Mouse (Mus musculus) ES-E14 (cell line): ENCODE measurements around the gene Impg1. TPM values are rescaled to one million over a fixed set of nuclear protein-coding genes. Genes with fewer than 3 reads are reported as not detected.
"Not testable (repeated sequence)": the region's sequence is repeated elsewhere in the genome, so short reads cannot be mapped to it uniquely, and the experiment has no call there.

ENCODE experiments used
- DNase-seq: peaks from one replicate; pipeline ENCODE4 v3.0.0-alpha.2; 2013; ENCODE audit warnings: low read depth, low spot score
- H3K27ac ChIP-seq: 2 replicates; pipeline ENCODE4 v1.5.1; 2012; ENCODE audit warnings: low read depth, mild to moderate bottlenecking, low read length, moderate library complexity, mixed read lengths; ENCODE audit not compliant: poor library complexity, insufficient read depth, severe bottlenecking
- H3K36me3 ChIP-seq: 2 replicates; pipeline ENCODE4 v1.6.1; 2012; ENCODE audit warnings: mild to moderate bottlenecking, low read length, moderate library complexity, mixed read lengths; ENCODE audit not compliant: control insufficient read depth, poor library complexity, insufficient read depth, severe bottlenecking
- H3K4me1 ChIP-seq, 2 experiments: fragments of 150-350 bp in 1 of 2; sonication (generic) in 1 of 2; 2 replicates each; pipeline ENCODE4 v1.6.1; 2012; ENCODE audit warnings: low read length in 2 of 2, mild to moderate bottlenecking in 1 of 2, mixed read lengths in 1 of 2; ENCODE audit not compliant: control insufficient read depth in 2 of 2, insufficient read depth in 2 of 2, poor library complexity in 1 of 2
- H3K4me3 ChIP-seq, 2 experiments: fragments of 150-350 bp in 1 of 2; sonication (generic) in 1 of 2; 2 replicates each; pipeline ENCODE4 v1.5.1; 2012; ENCODE audit warnings: low read length in 2 of 2, low read depth in 1 of 2, mild to moderate bottlenecking in 1 of 2, mixed read lengths in 1 of 2; ENCODE audit not compliant: insufficient read depth in 1 of 2, poor library complexity in 1 of 2, severe bottlenecking in 1 of 2
- H3K9ac ChIP-seq: 2 replicates; pipeline ENCODE4 v1.6.1; 2012; ENCODE audit warnings: low read depth, mild to moderate bottlenecking, low read length, mixed read lengths; ENCODE audit not compliant: poor library complexity, insufficient read depth, severe bottlenecking
- H3K9me3 ChIP-seq: fragments of 150-350 bp; sonication (generic); 2 replicates; pipeline ENCODE4 v1.6.1; 2012; ENCODE audit warnings: low read depth, mild to moderate bottlenecking, low read length; ENCODE audit not compliant: control insufficient read depth, insufficient read depth
- CHD2 ChIP-seq: IDR thresholded peaks from 2 replicates; pipeline ENCODE4 v1.6.1; 2014; ENCODE audit warnings: mild to moderate bottlenecking, low read depth, low read length, inconsistent platforms
- HCFC1 ChIP-seq: IDR thresholded peaks from 2 replicates; pipeline ENCODE4 v1.6.1; 2012; ENCODE audit warnings: low read length, inconsistent platforms, borderline replicate concordance; ENCODE audit not compliant: insufficient read depth
- MAFK ChIP-seq: IDR thresholded peaks from 2 replicates; pipeline ENCODE4 v1.6.1; 2014; ENCODE audit warnings: mild to moderate bottlenecking, low read depth, low read length, inconsistent platforms; ENCODE audit not compliant: insufficient read depth
- ZC3H11A ChIP-seq: IDR thresholded peaks from 2 replicates; pipeline ENCODE4 v1.6.1; 2012; ENCODE audit warnings: low read depth, mild to moderate bottlenecking, inconsistent platforms, low read length, borderline replicate concordance
- ZNF384 ChIP-seq: IDR thresholded peaks from 2 replicates; pipeline ENCODE4 v1.6.1; 2012; ENCODE audit warnings: low read depth, low read length, inconsistent platforms
- in situ Hi-C, 2 experiments: fragments of 600-800 bp; cut with MboI; formaldehyde crosslinking; loops; one replicate each; pipeline ENCODE4 v1.15.1; 2025; ENCODE audit warnings: low sequenced_read_pairs in 2 of 2, inconsistent platforms in 1 of 2; ENCODE audit not compliant: unreplicated experiment in 2 of 2
- total RNA-seq: library from RNA; depleted of rRNA; stranded (reverse); fragments of 300-350 nt; gene quantifications from 2 replicates; pipeline ENCODE4 v1.2.3, GENCODE M21; 2012

Impg1 gene
- total RNA-seq, 1 experiment: not detected

- no peaks in the 10 kb centered on the region for H3K4me1 ChIP-seq
- no peaks in the 10 kb centered on the region for H3K36me3 ChIP-seq
- no peak overlapping the region for H3K9ac ChIP-seq
- in situ Hi-C loops: no loop called here
- no peak overlapping the region for H3K4me3 ChIP-seq
- H3K27ac ChIP-seq: no peak overlapping the region
- no peaks in the 10 kb centered on the region for H3K9me3 ChIP-seq
- no peak for DNase-seq
- TF ChIP-seq MAFK: no peak
- TF ChIP-seq ZC3H11A: no peak
- no peak for TF ChIP-seq HCFC1
- no peak for TF ChIP-seq CHD2
- no peak for TF ChIP-seq ZNF384
These were observed 131.8 kb downstream of the Impg1 start for GRCm38 (mm10) chr9:80333466-80333865.

DNA sequence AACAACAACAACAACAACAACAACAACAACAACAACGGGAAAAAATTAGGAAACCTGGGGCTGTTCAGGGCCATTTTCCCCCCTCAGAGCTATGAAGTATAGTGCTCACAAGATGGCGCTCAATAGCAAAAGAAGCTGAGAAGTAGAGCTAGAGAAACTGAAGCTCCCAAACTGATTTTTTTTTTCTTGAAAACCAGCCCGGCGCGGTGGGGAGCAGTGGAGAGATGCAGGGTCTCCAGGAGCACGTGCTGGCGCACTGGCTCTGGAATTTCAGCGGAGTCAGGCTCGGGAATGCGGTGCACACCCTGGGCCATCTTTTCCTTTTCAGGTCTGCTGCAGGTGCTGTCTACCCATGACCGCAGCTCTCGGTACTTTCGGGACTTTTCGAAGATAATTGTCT is 133.1 kb downstream of the Impg1 start:
- Histone ChIP-seq H3K9ac (no peak overlapping the region), H3K27ac (no peak overlapping the region), H3K36me3 (no peaks in the 10 kb centered on the region), H3K9me3 (no peaks in the 10 kb centered on the region), H3K4me1 (no peaks in the 10 kb centered on the region), H3K4me3 (no peak overlapping the region)
- DNase-seq: peak; percentile 22
- in situ Hi-C loops: no loop called here
- peak; percentile 93 for TF ChIP-seq ZNF384
- TF ChIP-seq MAFK: no peak
- TF ChIP-seq ZC3H11A: peak; percentile 49; the same call in 1 of the 2 replicates

GRCm38 (mm10) chr9:80321051-80321887 is 144.0 kb downstream of the Impg1 start:
- in situ Hi-C loops, H3K9ac ChIP-seq, H3K27ac ChIP-seq, DNase-seq, H3K9me3 ChIP-seq, H3K4me3 ChIP-seq, H3K4me1 ChIP-seq, H3K36me3 ChIP-seq: not testable (repeated sequence)

- no peak for DNase-seq
- in situ Hi-C loops: no loop called here
- no peak for TF ChIP-seq MAFK
- TF ChIP-seq HCFC1: no peak
- no peak for TF ChIP-seq CHD2
- no peak for TF ChIP-seq ZC3H11A
- no peak for TF ChIP-seq ZNF384
- no peak overlapping the region for H3K4me3 ChIP-seq
- no peak overlapping the region for H3K27ac ChIP-seq
- H3K9me3 ChIP-seq: no peaks in the 10 kb centered on the region
- H3K9ac ChIP-seq: no peak overlapping the region
- H3K36me3 ChIP-seq: no peaks in the 10 kb centered on the region
- H3K4me1 ChIP-seq: no peaks in the 10 kb centered on the region
These were observed 147.3 kb downstream of the Impg1 start for GRCm38 (mm10) chr9:80318027-80318426.

GRCm38 (mm10) chr9:80315922-80316321 is 149.4 kb downstream of the Impg1 start:
- Histone ChIP-seq H3K9ac (no peak overlapping the region), H3K4me3 (no peak overlapping the region), H3K9me3 (no peaks in the 10 kb centered on the region), H3K27ac (no peak overlapping the region), H3K4me1 (no peaks in the 10 kb centered on the region), H3K36me3 (no peaks in the 10 kb centered on the region)
- no peak for DNase-seq
- TF ChIP-seq ZC3H11A (no peak), MAFK (peak; percentile 61; the same call in 1 of the 2 replicates)
- in situ Hi-C loops: no loop called here
